Mouse (Mus musculus): ENCODE data around the gene Msantd2. TPM values are rescaled to one million over a fixed set of nuclear protein-coding genes. Genes with fewer than 3 reads are reported as not detected.

Gene Msantd2
- polyA plus RNA-seq, 1 experiment from 2014 or later: 20.5 TPM

- Histone ChIP-seq H3K4me1 (ENCODE audit: control insufficient read depth, insufficient read depth, low read length) (peaks cover 14% of the 10 kb centered on the region), H3K9me3 (replicated peaks; ENCODE audit: control insufficient read depth, low read length) (no peaks in the 10 kb centered on the region), H3K27ac (ENCODE audit: low read depth, low read length) (no peak overlapping the region), H3K27me3 (ENCODE audit: control insufficient read depth, insufficient read depth, low read length) (peaks cover 12% of the 10 kb centered on the region), H3K36me3 (ENCODE audit: control insufficient read depth, insufficient read depth, low read length) (no peaks in the 10 kb centered on the region), H3K4me2 (no peak overlapping the region), H3K4me3 (ENCODE audit: low read depth, low read length) (no peak overlapping the region), H3K9ac (ENCODE audit: low read depth, low read length) (no peak overlapping the region)
- WGBS (ENCODE audit: insufficient replicate concordance): 78% methylated on average over 6 of the region's 6 CpGs
- ATAC-seq (replicated peaks; ENCODE audit: insufficient number of reproducible peaks, low FRiP score, low TSS enrichment): no peak
Measured at GRCm38 (mm10) chr9:37540701-37541575, 51.8 kb downstream of the Msantd2 start.

DNA sequence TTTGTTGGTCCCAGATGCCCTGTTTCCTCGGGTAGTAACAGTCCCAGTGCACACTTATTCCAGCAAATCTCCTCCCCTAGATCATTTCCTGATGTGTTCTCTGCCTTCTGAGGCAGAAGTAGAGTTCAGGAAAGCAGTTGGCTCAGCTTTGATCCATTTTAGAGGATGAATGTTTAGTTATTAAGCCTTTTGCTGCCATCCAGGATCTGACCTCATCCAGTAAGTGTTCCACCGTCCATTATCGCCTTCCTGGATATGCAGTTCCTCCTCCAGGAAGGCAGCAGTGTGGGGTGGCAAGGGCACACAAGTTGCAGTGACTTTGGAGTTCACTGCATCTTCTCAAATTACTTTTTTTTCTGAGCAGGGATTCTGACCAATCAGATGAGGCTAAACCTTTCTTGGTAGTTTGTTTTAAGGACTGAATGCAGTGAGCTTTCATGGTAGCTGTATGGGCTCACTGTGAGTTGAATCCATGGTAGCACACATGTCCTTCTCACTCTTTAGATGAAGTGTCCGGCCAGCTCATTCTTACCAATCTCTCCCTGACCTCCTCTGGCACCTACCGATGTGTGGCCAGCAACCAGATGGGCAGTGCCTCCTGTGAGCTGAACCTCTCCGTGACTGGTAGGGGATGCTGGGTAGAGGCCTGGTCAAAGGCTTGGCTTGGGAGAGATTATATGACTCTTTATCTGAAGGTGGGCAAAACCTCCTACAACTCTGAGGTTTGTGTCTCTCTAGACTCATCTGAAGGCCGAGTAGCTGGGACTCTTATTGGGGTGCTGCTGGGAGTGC, 52.9 kb downstream of the Msantd2 start:
- Histone ChIP-seq H3K9me3 (replicated peaks; ENCODE audit: control insufficient read depth, low read length) (no peaks in the 10 kb centered on the region), H3K4me3 (ENCODE audit: low read depth, low read length) (no peak overlapping the region), H3K9ac (ENCODE audit: low read depth, low read length) (no peak overlapping the region), H3K4me2 (no peak overlapping the region), H3K36me3 (ENCODE audit: control insufficient read depth, insufficient read depth, low read length) (no peaks in the 10 kb centered on the region), H3K4me1 (ENCODE audit: control insufficient read depth, insufficient read depth, low read length) (peaks cover 9% of the 10 kb centered on the region; the same call in 1 of the 2 replicates), H3K27ac (ENCODE audit: low read depth, low read length) (no peak overlapping the region), H3K27me3 (ENCODE audit: control insufficient read depth, insufficient read depth, low read length) (peaks cover 16% of the 10 kb centered on the region)
- 57% methylated on average over 7 of the region's 7 CpGs for WGBS (ENCODE audit: insufficient replicate concordance)
- ATAC-seq (replicated peaks; ENCODE audit: insufficient number of reproducible peaks, low FRiP score, low TSS enrichment): no peak

DNA sequence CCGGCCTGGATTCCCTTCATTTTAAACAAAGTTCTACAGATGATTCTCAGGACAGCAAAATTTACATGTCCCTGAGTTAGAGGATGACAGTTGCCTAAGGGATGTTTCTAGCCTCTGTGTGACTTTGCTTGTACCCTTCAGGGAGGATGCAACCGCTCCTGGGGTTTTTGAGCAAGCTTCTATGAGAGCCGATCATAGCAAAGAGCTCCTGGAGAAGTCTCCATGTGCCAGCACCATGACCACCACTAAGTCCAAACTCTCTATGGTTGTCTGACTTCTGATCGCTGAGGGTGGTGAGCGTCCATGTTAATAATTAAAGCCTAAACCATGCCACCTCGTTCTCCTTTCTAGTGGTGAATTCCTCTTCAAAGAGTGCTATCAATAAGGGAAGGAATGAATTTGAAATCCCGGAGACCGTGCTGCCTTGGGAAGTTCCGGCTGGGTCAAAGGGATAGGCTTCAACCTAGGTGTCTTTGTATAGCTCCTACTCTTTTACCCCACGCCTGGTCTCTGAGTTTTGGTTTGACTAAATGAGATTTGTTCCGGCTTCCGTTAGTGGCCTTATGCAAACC, 54.8 kb downstream of the Msantd2 start:
- Histone ChIP-seq H3K4me1 (ENCODE audit: control insufficient read depth, insufficient read depth, low read length) (peaks cover 9% of the 10 kb centered on the region; the same call in 1 of the 2 replicates), H3K27ac (ENCODE audit: low read depth, low read length) (no peak overlapping the region), H3K27me3 (ENCODE audit: control insufficient read depth, insufficient read depth, low read length) (peaks cover 18% of the 10 kb centered on the region), H3K4me3 (ENCODE audit: low read depth, low read length) (peak overlapping the region; percentile 45), H3K4me2 (peak overlapping the region; percentile 77), H3K9me3 (replicated peaks; ENCODE audit: control insufficient read depth, low read length) (no peaks in the 10 kb centered on the region), H3K36me3 (ENCODE audit: control insufficient read depth, insufficient read depth, low read length) (no peaks in the 10 kb centered on the region), H3K9ac (ENCODE audit: low read depth, low read length) (no peak overlapping the region)
- 26% methylated on average over 12 of the region's 12 CpGs for WGBS (ENCODE audit: insufficient replicate concordance)
- no peak for ATAC-seq (replicated peaks; ENCODE audit: insufficient number of reproducible peaks, low FRiP score, low TSS enrichment)

DNA sequence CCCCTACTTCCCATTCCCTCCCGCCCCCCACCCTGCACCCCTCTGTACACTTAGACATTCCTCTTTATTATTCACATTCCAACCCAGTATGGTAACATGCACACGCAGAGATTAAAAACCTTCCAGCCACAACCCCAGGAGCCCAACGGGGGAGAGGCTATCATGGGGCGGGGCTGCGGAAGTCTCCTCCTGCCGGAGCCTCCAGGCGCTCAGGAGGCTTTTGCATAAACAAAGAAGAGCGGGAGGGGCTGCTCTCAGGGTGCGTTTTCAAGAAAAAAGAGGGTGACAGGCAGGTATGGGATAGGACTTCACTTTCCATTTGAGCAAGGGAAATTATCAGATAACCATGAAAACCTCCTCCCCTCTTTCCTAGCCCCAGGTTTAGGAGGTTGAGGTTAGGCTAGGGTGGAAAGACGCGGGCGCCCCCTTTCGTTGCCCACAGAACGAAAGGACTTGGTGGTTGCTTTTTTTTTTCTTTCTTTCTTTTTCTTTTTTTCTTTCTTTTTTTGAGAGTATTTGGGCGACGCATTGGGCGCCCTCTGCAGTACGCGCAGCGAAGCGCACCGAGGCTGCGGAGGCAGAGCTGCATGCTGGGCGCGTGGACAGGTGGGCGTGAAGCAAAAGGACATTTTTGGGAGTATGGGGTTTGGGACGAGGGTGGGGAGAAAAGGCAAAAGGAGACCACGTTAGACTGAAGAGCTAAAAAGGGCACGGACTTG, 55.5 kb downstream of the Msantd2 start:
- peak; percentile 58; the same call in 1 of the 2 replicates for ATAC-seq (replicated peaks; ENCODE audit: insufficient number of reproducible peaks, low FRiP score, low TSS enrichment)
- Histone ChIP-seq H3K36me3 (ENCODE audit: control insufficient read depth, insufficient read depth, low read length) (no peaks in the 10 kb centered on the region), H3K27ac (ENCODE audit: low read depth, low read length) (no peak overlapping the region), H3K9me3 (replicated peaks; ENCODE audit: control insufficient read depth, low read length) (no peaks in the 10 kb centered on the region), H3K27me3 (ENCODE audit: control insufficient read depth, insufficient read depth, low read length) (peaks cover 22% of the 10 kb centered on the region), H3K9ac (ENCODE audit: low read depth, low read length) (no peak overlapping the region), H3K4me1 (ENCODE audit: control insufficient read depth, insufficient read depth, low read length) (peaks cover 5% of the 10 kb centered on the region; the same call in 1 of the 2 replicates), H3K4me3 (ENCODE audit: low read depth, low read length) (peak overlapping the region; percentile 45), H3K4me2 (peak overlapping the region; percentile 77)
- 2% methylated on average over 29 of the region's 29 CpGs for WGBS (ENCODE audit: insufficient replicate concordance)

DNA sequence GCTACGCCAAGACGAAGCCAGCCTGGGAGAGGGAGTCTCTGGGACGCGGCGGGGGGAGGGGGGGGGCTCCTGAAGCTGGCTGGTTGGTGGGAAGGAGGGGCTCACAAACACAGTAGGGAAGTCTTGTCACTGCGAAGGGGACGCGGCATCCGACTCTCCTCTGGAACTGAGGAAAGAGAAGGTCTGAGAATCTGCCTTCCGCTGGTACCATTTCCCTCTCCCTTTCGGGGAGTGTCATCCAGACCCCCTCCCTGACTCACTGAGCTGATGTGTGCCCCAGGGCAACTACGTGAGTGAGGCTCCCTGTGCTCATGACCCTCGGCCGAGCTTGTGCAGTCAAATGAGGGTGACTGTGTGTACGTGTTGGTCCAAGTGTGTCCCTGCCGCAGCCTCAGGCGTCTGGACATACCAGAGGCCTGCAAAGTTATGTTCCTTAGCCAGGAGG, 56.1 kb downstream of the Msantd2 start:
- WGBS (ENCODE audit: insufficient replicate concordance): 12% methylated on average over 16 of the region's 17 CpGs
- Histone ChIP-seq H3K27ac (ENCODE audit: low read depth, low read length) (no peak overlapping the region), H3K27me3 (ENCODE audit: control insufficient read depth, insufficient read depth, low read length) (peaks cover 24% of the 10 kb centered on the region), H3K4me2 (peak overlapping the region; percentile 77), H3K9me3 (replicated peaks; ENCODE audit: control insufficient read depth, low read length) (no peaks in the 10 kb centered on the region), H3K4me3 (ENCODE audit: low read depth, low read length) (peak overlapping the region; percentile 45), H3K36me3 (ENCODE audit: control insufficient read depth, insufficient read depth, low read length) (no peaks in the 10 kb centered on the region), H3K9ac (ENCODE audit: low read depth, low read length) (no peak overlapping the region), H3K4me1 (ENCODE audit: control insufficient read depth, insufficient read depth, low read length) (peaks cover 5% of the 10 kb centered on the region; the same call in 1 of the 2 replicates)
- ATAC-seq (replicated peaks; ENCODE audit: insufficient number of reproducible peaks, low FRiP score, low TSS enrichment): peak; percentile 37; the same call in 1 of the 2 replicates

DNA sequence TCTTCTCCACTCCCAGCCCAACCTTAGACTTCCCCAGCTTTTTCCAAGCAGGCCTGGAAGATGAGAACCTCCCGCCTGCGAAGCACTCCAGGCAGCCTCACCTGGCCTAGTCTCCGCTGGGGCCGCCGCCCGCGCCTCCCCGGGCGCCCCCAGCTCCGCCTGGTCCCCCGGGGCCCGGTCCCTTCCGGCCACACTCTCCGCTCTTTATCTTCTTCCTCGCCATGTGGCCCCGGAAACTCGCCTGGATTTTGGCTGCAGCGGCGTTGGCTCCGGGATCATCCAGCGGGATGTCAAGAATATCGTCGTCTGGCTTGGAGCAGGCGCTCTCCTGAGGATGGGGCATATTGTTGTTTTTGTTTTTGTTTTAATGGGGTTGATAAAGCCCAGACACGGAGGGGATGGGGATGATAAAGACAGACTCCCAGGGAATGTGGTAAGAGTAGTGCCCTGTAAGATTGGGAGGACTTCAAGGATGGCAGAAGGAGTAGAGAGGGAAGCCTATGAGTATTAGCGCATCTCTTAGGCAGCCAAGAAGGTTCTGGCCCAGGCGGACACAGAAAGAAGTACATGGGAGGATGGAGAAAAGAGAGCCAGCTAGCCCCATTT, 56.8 kb downstream of the Msantd2 start:
- Histone ChIP-seq H3K4me1 (ENCODE audit: control insufficient read depth, insufficient read depth, low read length) (peaks cover 5% of the 10 kb centered on the region; the same call in 1 of the 2 replicates), H3K9ac (ENCODE audit: low read depth, low read length) (no peak overlapping the region), H3K27ac (ENCODE audit: low read depth, low read length) (no peak overlapping the region), H3K4me2 (peak overlapping the region; percentile 43), H3K4me3 (ENCODE audit: low read depth, low read length) (peak overlapping the region; percentile 8; the same call in 1 of the 2 replicates), H3K36me3 (ENCODE audit: control insufficient read depth, insufficient read depth, low read length) (no peaks in the 10 kb centered on the region), H3K27me3 (ENCODE audit: control insufficient read depth, insufficient read depth, low read length) (peaks cover 32% of the 10 kb centered on the region), H3K9me3 (replicated peaks; ENCODE audit: control insufficient read depth, low read length) (no peaks in the 10 kb centered on the region)
- no peak for ATAC-seq (replicated peaks; ENCODE audit: insufficient number of reproducible peaks, low FRiP score, low TSS enrichment)
- WGBS (ENCODE audit: insufficient replicate concordance): 13% methylated on average over 27 of the region's 27 CpGs

DNA sequence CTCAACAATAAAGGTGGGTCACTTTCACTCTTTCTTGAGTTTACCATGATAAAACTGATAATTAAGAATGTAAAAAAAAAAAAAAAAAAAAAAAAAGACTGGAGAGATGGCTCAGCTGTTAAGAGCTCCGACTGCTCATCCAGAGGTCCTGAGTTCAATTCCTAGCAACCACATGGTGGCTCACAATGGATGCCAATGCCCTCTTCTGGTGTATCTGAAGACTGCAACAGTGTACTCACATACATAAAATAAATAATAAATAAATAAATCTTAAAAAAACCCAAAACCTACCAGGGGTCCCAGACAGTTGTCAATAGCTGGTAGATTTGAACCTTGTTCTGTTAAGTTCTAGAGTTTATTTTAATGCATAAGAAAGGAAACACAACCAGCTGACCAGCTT, 57.8 kb downstream of the Msantd2 start:
- Histone ChIP-seq H3K4me3 (ENCODE audit: low read depth, low read length) (no peak overlapping the region), H3K27ac (ENCODE audit: low read depth, low read length) (no peak overlapping the region), H3K4me1 (ENCODE audit: control insufficient read depth, insufficient read depth, low read length) (peaks cover 11% of the 10 kb centered on the region), H3K9me3 (replicated peaks; ENCODE audit: control insufficient read depth, low read length) (no peaks in the 10 kb centered on the region), H3K4me2 (no peak overlapping the region), H3K27me3 (ENCODE audit: control insufficient read depth, insufficient read depth, low read length) (peaks cover 39% of the 10 kb centered on the region), H3K9ac (ENCODE audit: low read depth, low read length) (no peak overlapping the region), H3K36me3 (ENCODE audit: control insufficient read depth, insufficient read depth, low read length) (no peaks in the 10 kb centered on the region)
- ATAC-seq (replicated peaks; ENCODE audit: insufficient number of reproducible peaks, low FRiP score, low TSS enrichment): no peak
- 60% methylated on average over 1 of the region's 1 CpGs for WGBS (ENCODE audit: insufficient replicate concordance)

All from heart, embryonic 11.5 days (tissue).